Mouse (Mus musculus) CH12.LX (cell line): ENCODE measurements at regions not wholly inside any gene's neighbourhood (a gene's known extent, or its start where the extent isn't known, plus 50 kb on each side); places are given as distances from the start of the nearest gene placed in this dataset.

Experiments used
- DNase-seq: peaks from one replicate; pipeline ENCODE4 v3.0.0-alpha.2; 2013; ENCODE audit errors: extremely low read depth
- H3K27ac ChIP-seq: 2 replicates; pipeline ENCODE4 v1.5.1; 2012; ENCODE audit warnings: low read depth, mild to moderate bottlenecking, control low read depth, moderate library complexity; ENCODE audit not compliant: insufficient read depth
- H3K27me3 ChIP-seq: replicated peaks from 2 replicates; pipeline ENCODE3; 2012; ENCODE audit warnings: inconsistent platforms
- H3K36me3 ChIP-seq, 2 experiments: replicated peaks in 1 of 2; 2 replicates each; pipeline versions ENCODE3 to v1.6.1; 2012; ENCODE audit warnings: inconsistent platforms in 1 of 2, low read length in 1 of 2, mild to moderate bottlenecking in 1 of 2, mixed read lengths in 1 of 2, moderate library complexity in 1 of 2; ENCODE audit not compliant: control insufficient read depth in 1 of 2, insufficient read depth in 1 of 2
- H3K4me1 ChIP-seq, 2 experiments: 2 replicates each; pipeline ENCODE4 v1.6.1; 2012; ENCODE audit warnings: inconsistent platforms in 1 of 2, moderate library complexity in 1 of 2; ENCODE audit not compliant: insufficient read depth in 2 of 2, control insufficient read depth in 1 of 2
- H3K4me2 ChIP-seq: 2 replicates; pipeline ENCODE4 v1.6.1; 2012; ENCODE audit warnings: low read depth, mild to moderate bottlenecking, control low read depth; ENCODE audit not compliant: poor library complexity, insufficient read depth, severe bottlenecking
- H3K4me3 ChIP-seq, 3 experiments: fragments of 150-350 bp in 1 of 3; sonication (generic) in 1 of 3; replicated peaks in 1 of 3; 2 replicates each; pipeline versions ENCODE3 to v1.5.1; 2011 to 2012; ENCODE audit warnings: low read depth in 2 of 3, low read length in 2 of 3, mild to moderate bottlenecking in 2 of 3, moderate library complexity in 2 of 3, control low read depth in 1 of 3, improper control_type of control experiment in 1 of 3, inconsistent platforms in 1 of 3, mixed read lengths in 1 of 3; ENCODE audit not compliant: poor library complexity in 1 of 3
- H3K79me2 ChIP-seq: replicated peaks from 2 replicates; pipeline ENCODE4 v1.6.1; 2012; ENCODE audit warnings: mild to moderate bottlenecking, moderate library complexity; ENCODE audit not compliant: control insufficient read depth, poor library complexity, insufficient read depth, severe bottlenecking; ENCODE audit errors: extremely low read depth
- H3K9ac ChIP-seq: 2 replicates; pipeline ENCODE4 v1.6.1; 2012; ENCODE audit warnings: low read depth, mild to moderate bottlenecking, control low read depth, moderate library complexity; ENCODE audit not compliant: insufficient read depth
- H3K9me3 ChIP-seq: replicated peaks from 2 replicates; pipeline ENCODE3; 2012; ENCODE audit warnings: low read length, inconsistent platforms, mixed read lengths
- CHD1 ChIP-seq: IDR thresholded peaks from 2 replicates; pipeline ENCODE4 v1.6.1; 2012; ENCODE audit warnings: low read depth, low read length, improper control_type of control experiment, inconsistent platforms
- CTCF ChIP-seq, 2 experiments: IDR thresholded peaks in 1 of 2; conservative IDR thresholded peaks in 1 of 2; 2 replicates each; pipeline ENCODE4 v1.5.1; 2011 to 2012; ENCODE audit warnings: low read depth in 2 of 2, low read length in 2 of 2, improper control_type of control experiment in 1 of 2, inconsistent platforms in 1 of 2, mild to moderate bottlenecking in 1 of 2, moderate library complexity in 1 of 2
- ETS1 ChIP-seq: conservative IDR thresholded peaks from 2 replicates; pipeline ENCODE4 v1.6.1; 2012; ENCODE audit warnings: low read depth, mild to moderate bottlenecking, inconsistent platforms, low read length, improper control_type of control experiment, moderate library complexity
- GABPA ChIP-seq: IDR thresholded peaks from 2 replicates; pipeline ENCODE4 v1.6.1; 2012; ENCODE audit warnings: low read depth, low read length, improper control_type of control experiment, inconsistent platforms; ENCODE audit not compliant: insufficient replicate concordance
- JUND ChIP-seq: conservative IDR thresholded peaks from 2 replicates; pipeline ENCODE4 v1.6.1; 2011; ENCODE audit warnings: low read depth, low read length, improper control_type of control experiment
- MAFK ChIP-seq: IDR thresholded peaks from 2 replicates; pipeline ENCODE4 v1.6.1; 2011; ENCODE audit warnings: low read length, improper control_type of control experiment; ENCODE audit not compliant: insufficient replicate concordance
- MYC ChIP-seq: IDR thresholded peaks from 2 replicates; pipeline ENCODE4 v1.6.1; 2011; ENCODE audit warnings: low read depth, mild to moderate bottlenecking, improper control_type of control experiment, low read length
- NELFE ChIP-seq: IDR thresholded peaks from 2 replicates; pipeline ENCODE4 v1.6.1; 2011; ENCODE audit warnings: low read depth, low read length, improper control_type of control experiment
- NRF1 ChIP-seq: IDR thresholded peaks from 2 replicates; pipeline ENCODE4 v1.6.1; 2014; ENCODE audit warnings: low read depth, mild to moderate bottlenecking, inconsistent platforms, low read length, improper control_type of control experiment, moderate library complexity
- POLR2AphosphoS2 ChIP-seq: IDR thresholded peaks from 2 replicates; pipeline ENCODE4 v1.6.1; 2011; ENCODE audit warnings: low read depth, low read length, improper control_type of control experiment
- RAD21 ChIP-seq: IDR thresholded peaks from 2 replicates; pipeline ENCODE4 v1.6.1; 2011; ENCODE audit warnings: low read depth, mild to moderate bottlenecking, low read length, improper control_type of control experiment, moderate library complexity
- RCOR1 ChIP-seq: conservative IDR thresholded peaks from 2 replicates; pipeline ENCODE4 v1.6.1; 2012; ENCODE audit warnings: low read depth, mild to moderate bottlenecking, inconsistent platforms, low read length, improper control_type of control experiment
- SMC3 ChIP-seq: IDR thresholded peaks from 2 replicates; pipeline ENCODE4 v1.6.1; 2011; ENCODE audit warnings: low read depth, low read length, improper control_type of control experiment
- TCF12 ChIP-seq: IDR thresholded peaks from 2 replicates; pipeline ENCODE4 v1.6.1; 2014; ENCODE audit warnings: low read depth, mild to moderate bottlenecking, inconsistent platforms, low read length, improper control_type of control experiment
- ZKSCAN1 ChIP-seq: IDR thresholded peaks from 2 replicates; pipeline ENCODE4 v1.6.1; 2012; ENCODE audit warnings: low read depth, inconsistent platforms, low read length, improper control_type of control experiment, borderline replicate concordance
- ZNF384 ChIP-seq: IDR thresholded peaks from 2 replicates; pipeline ENCODE4 v1.6.1; 2012; ENCODE audit warnings: low read depth, low read length, improper control_type of control experiment, inconsistent platforms
- dilution Hi-C: fragments of 300-500 bp; cut with MboI; formaldehyde crosslinking; loops from 2 replicates; pipeline ENCODE4 v1.14.3; 2020; ENCODE audit warnings: low sequenced_read_pairs; ENCODE audit not compliant: extremely low pct_unique_long_range_greater_than_20kb, extremely low pct_ligation_motif_present
- in situ Hi-C: fragments of 300-500 bp; cut with MboI; formaldehyde crosslinking; loops from 3 replicates; pipeline ENCODE4 v1.14.3; 2019; ENCODE audit warnings: low sequenced_read_pairs, low pct_ligation_motif_present, low pct_unique_long_range_greater_than_20kb, mixed read lengths

DNA sequence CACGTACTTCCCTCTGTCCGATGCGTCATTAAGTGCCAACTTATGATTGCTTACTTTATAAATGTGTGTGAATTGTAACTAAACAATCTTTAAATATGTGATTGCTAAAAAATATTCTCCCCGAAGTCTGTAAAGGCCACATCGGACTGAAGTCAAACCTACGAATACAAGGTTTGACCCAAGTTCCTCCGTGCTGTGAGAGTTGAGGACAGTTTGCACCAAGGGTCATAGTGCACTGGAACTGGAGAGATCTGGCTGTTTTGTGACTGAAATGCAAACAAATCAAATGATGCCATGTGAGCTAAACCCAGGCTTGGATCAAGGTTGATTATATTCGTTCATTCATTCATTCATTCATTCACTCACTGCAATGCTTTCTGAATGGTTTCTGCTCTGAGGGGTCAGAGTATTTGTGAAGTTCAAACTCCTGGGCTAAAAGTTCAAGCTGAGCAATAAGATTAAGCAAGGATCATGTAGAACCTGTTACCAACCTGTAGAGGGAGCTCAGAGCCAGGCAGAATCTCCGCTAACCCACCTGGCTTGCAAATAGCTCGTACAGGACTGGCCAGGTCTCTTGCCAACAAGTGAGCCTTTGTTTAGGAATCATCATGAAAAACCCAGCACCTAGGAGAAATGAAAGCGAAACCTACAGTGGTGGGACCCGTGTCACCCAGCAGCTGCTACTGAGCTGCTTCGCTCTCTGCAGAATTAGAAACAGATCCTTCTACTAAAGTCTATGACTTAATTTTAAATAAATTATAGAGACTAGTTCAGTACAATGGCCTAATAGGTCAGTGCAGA lies 67.9 kb upstream of the Serbp1 start:
- DNase-seq: peak; percentile 82
- Histone ChIP-seq H3K27me3 (no peaks in the 10 kb centered on the region), H3K9me3 (peaks cover 2% of the 10 kb centered on the region), H3K9ac (0 out of 2 replicates have a peak overlapping the region, but pooled peaks have one; percentile 14), H3K4me1 (peaks cover 0 to 18% of the 10 kb centered on the region in 2 experiments; a peak in 3 of 4 replicates), H3K4me3 (peak overlapping the region in 1 of 3 experiments; percentile 19), H3K27ac (no peak overlapping the region), H3K4me2 (peak overlapping the region; percentile 91), H3K79me2 (no peaks in the 10 kb centered on the region), H3K36me3 (no peaks in the 10 kb centered on the region)
- TF ChIP-seq SMC3 (peak; percentile 53), RAD21 (peak; percentile 93), ETS1 (0 out of 2 replicates have a peak, but pooled peaks have one; percentile 23), CTCF (conservative IDR thresholded peaks at IDR 0.05 in 1 of 2, IDR thresholded peaks at IDR 0.05 in 1 of 2; ENCODE audit: low read depth in 2 of 2, low read length in 2 of 2) (peak; percentile 69 to 83), MYC (no peak)
- in situ Hi-C loops (loop anchor here (25.0 kb wide), 1 partner anchor 333 kb away; no protein-coding TSS in a partner anchor), dilution Hi-C loops (no loop called here)

DNA sequence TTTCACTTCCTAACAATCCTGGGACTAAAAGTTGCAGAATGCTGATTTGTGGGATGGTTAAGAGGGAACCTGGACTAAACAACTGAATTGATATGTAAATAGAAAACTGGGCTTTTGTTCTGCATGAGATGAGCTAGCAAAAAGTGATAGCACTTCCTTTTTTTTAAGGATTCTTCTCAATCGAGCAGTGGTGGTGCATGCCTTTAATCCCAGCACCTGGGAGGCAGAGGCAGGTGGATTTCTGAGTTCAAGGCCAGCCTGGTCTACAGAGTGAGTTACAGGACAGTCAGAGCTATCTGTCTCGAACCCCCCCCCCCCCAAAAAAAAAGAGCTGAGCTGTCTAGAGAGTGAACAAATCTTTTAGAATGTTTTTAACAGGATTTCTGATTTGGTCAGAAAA lies 69.2 kb upstream of the Serbp1 start:
- dilution Hi-C loops: no loop called here
- TF ChIP-seq GABPA: no peak
- TF ChIP-seq RAD21: no peak
- no peak for TF ChIP-seq MYC
- no peak for TF ChIP-seq CHD1
- no peak for TF ChIP-seq MAFK
- TF ChIP-seq SMC3: no peak
- TF ChIP-seq RCOR1: no peak
- TF ChIP-seq JUND: no peak
- TF ChIP-seq NELFE: no peak
- no peak for TF ChIP-seq ZKSCAN1
- no peak for TF ChIP-seq ZNF384
- TF ChIP-seq TCF12: no peak
- no peak for TF ChIP-seq POLR2AphosphoS2
- TF ChIP-seq NRF1: no peak
- in situ Hi-C loops: loop anchor here (25.0 kb wide), 1 partner anchor 332 kb away; no protein-coding TSS in a partner anchor
- Histone ChIP-seq H3K4me1 (peaks cover 0 to 18% of the 10 kb centered on the region in 2 experiments; a peak in 3 of 4 replicates), H3K27ac (no peak overlapping the region), H3K9ac (no peak overlapping the region), H3K4me3 (no peak overlapping the region), H3K27me3 (no peaks in the 10 kb centered on the region), H3K36me3 (no peaks in the 10 kb centered on the region), H3K9me3 (no peaks in the 10 kb centered on the region), H3K79me2 (no peaks in the 10 kb centered on the region), H3K4me2 (peak overlapping the region; percentile 24; the same call in 1 of the 2 replicates)
- no peak for DNase-seq
